Mouse (Mus musculus) liver, embryonic 14.5 days (tissue): ENCODE results near the gene Prph2. TPM values are rescaled to one million over a fixed set of nuclear protein-coding genes. Genes with fewer than 3 reads are reported as not detected.

Experiments
- ATAC-seq: fragments of 200-750 bp; cut with Nextera tagmentation; 2 replicates; pipeline ENCODE4 v1.8.0; 2017; ENCODE audit warnings: moderate number of reproducible peaks, mild to moderate bottlenecking, moderate library complexity; ENCODE audit not compliant: insufficient read depth
- DNase-seq, 3 experiments: peaks; one replicate each; pipeline ENCODE4 v3.0.0-alpha.2; 2012 to 2013; ENCODE audit warnings: low read depth in 3 of 3, low spot score in 3 of 3
- H3K27ac ChIP-seq: fragments of 300-500 bp; sonication (generic); 2 replicates; pipeline ENCODE4 v1.5.1; 2014; ENCODE audit warnings: moderate library complexity, mild to moderate bottlenecking, control low read depth, inconsistent platforms
- H3K27me3 ChIP-seq: fragments of 300-500 bp; sonication (generic); 2 replicates; pipeline ENCODE4 v1.6.1; 2014; ENCODE audit warnings: mild to moderate bottlenecking, low read length, moderate library complexity; ENCODE audit not compliant: control insufficient read depth, insufficient read depth
- H3K36me3 ChIP-seq: fragments of 300-500 bp; sonication (generic); replicated peaks from 2 replicates; pipeline ENCODE4 v1.6.1; 2014; ENCODE audit warnings: low read depth; ENCODE audit not compliant: control insufficient read depth, insufficient read depth
- H3K4me1 ChIP-seq, 2 experiments: fragments of 200-500 bp in 1 of 2; fragments of 300-500 bp in 1 of 2; sonication (generic) in 1 of 2; replicated peaks; 2 replicates each; pipeline ENCODE4 v1.6.1; 2012 to 2014; ENCODE audit warnings: antibody characterized with exemption in 1 of 2, inconsistent platforms in 1 of 2, low read length in 1 of 2; ENCODE audit not compliant: control insufficient read depth in 2 of 2, insufficient read depth in 2 of 2
- H3K4me2 ChIP-seq: fragments of 300-500 bp; sonication (generic); 2 replicates; pipeline ENCODE4 v1.6.1; 2014; ENCODE audit warnings: low read depth, mild to moderate bottlenecking, control low read depth, moderate library complexity
- H3K4me3 ChIP-seq, 2 experiments: fragments of 200-500 bp in 1 of 2; fragments of 300-500 bp in 1 of 2; sonication (generic) in 1 of 2; 2 replicates each; pipeline ENCODE4 v1.5.1; 2012 to 2014; ENCODE audit warnings: low read depth in 2 of 2, low read length in 2 of 2, mild to moderate bottlenecking in 2 of 2, control low read depth in 1 of 2, inconsistent platforms in 1 of 2, moderate library complexity in 1 of 2; ENCODE audit not compliant: insufficient read depth in 1 of 2
- H3K9ac ChIP-seq: fragments of 300-500 bp; sonication (generic); replicated peaks from 2 replicates; pipeline ENCODE4 v1.6.1; 2014; ENCODE audit warnings: mild to moderate bottlenecking, control low read depth, moderate library complexity
- H3K9me3 ChIP-seq: fragments of 300-500 bp; sonication (generic); 2 replicates; pipeline ENCODE4 v1.6.1; 2016; ENCODE audit warnings: low read length, mixed read lengths; ENCODE audit not compliant: control insufficient read depth
- CTCF ChIP-seq: IDR thresholded peaks from 2 replicates; pipeline ENCODE4 v1.5.1; 2016; ENCODE audit warnings: antibody characterized with exemption, low read depth, control low read depth
- EP300 ChIP-seq: IDR thresholded peaks from 2 replicates; pipeline ENCODE4 v1.6.1; 2016; ENCODE audit warnings: antibody characterized with exemption, low read depth
- WGBS: fragments of 180-500 bp; shearing (Covaris S2); extraction: QIAGEN DNeasy Blood & Tissue Kit; methylation state at CpG from one replicate; pipeline ENCODE4 v1.1.7; 2014; ENCODE audit not compliant: insufficient replicate concordance; 5-methylcytosine and 5-hydroxymethylcytosine counted together
- polyA plus RNA-seq, 2 experiments: library from polyadenylated mRNA; depleted of rRNA in 1 of 2; stranded (reverse) in 1 of 2; unstranded in 1 of 2; fragments of >200 nt; fragmentation: Nextera tagmentation in 1 of 2; extraction: Ambion mirVana in 1 of 2; gene quantifications; 2 replicates each; pipeline versions ENCODE4 v1.2.1 to v1.2.3; 2012 to 2014

Prph2 gene
- polyA plus RNA-seq, 2 experiments = not detected

DNA sequence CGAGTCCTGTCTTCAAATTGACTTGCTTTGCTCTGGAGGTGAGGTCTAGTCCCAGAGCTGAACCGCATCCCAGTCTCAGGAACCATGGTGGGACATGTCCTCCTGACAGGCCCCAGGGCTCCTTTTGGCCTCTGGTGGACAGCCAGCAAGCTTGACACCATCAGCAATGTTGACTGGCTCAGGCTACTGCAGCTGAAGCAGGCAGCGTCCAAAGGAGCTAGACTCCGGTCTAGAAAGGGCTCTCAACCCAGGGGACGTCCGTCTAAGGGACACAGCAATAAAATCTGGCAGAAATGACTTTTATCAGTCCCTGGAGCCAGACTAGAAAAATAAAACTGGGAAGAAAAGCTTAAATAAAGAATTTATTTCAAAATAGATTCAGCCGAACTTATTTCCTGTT, 19.6 kb downstream of the Prph2 start:
- Histone ChIP-seq H3K9ac (no peak overlapping the region), H3K4me1 (peaks cover 6 to 7% of the 10 kb centered on the region in 2 experiments; a peak in 2 of 4 replicates), H3K36me3 (peaks cover 32% of the 10 kb centered on the region), H3K27me3 (no peaks in the 10 kb centered on the region), H3K27ac (no peak overlapping the region), H3K4me2 (no peak overlapping the region), H3K9me3 (no peaks in the 10 kb centered on the region), H3K4me3 (no peak overlapping the region)
- 79% methylated on average over 7 of the region's 7 CpGs for WGBS
- TF ChIP-seq EP300 (no peak), CTCF (no peak)
- DNase-seq (no peak), ATAC-seq (no peak)

DNA sequence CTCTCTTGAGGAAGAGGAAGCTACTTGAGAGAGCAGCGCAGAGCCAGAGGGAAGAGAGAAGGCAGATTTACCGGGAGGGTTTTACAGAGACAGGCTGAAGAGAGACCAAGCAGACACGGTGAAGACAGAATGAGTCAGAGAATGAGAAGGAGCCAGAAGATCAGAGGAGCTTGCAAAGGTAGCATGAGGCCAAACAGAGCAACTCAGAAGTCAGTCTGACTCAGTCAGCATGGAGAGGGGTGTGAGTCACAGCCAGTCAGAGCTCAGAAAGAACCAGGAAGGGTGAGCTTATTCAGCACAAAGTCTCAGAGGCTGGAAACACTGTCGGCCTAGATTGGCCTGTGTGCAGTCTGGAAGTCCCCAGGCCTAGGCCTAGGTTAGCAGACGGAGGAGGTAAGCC, 22.7 kb downstream of the Prph2 start:
- TF ChIP-seq CTCF (no peak), EP300 (no peak)
- ATAC-seq (no peak), DNase-seq (no peak)
- H3K4me3 ChIP-seq = no peak overlapping the region
- H3K9me3 ChIP-seq = no peaks in the 10 kb centered on the region
- H3K36me3 ChIP-seq = peaks cover 51% of the 10 kb centered on the region
- WGBS = 87% methylated on average over 5 of the region's 5 CpGs
- no peak overlapping the region for H3K9ac ChIP-seq
- peaks cover 6 to 7% of the 10 kb centered on the region in 2 experiments; a peak in 2 of 4 replicates for H3K4me1 ChIP-seq
- H3K27ac ChIP-seq = no peak overlapping the region
- H3K4me2 ChIP-seq = no peak overlapping the region
- H3K27me3 ChIP-seq = no peaks in the 10 kb centered on the region

DNA sequence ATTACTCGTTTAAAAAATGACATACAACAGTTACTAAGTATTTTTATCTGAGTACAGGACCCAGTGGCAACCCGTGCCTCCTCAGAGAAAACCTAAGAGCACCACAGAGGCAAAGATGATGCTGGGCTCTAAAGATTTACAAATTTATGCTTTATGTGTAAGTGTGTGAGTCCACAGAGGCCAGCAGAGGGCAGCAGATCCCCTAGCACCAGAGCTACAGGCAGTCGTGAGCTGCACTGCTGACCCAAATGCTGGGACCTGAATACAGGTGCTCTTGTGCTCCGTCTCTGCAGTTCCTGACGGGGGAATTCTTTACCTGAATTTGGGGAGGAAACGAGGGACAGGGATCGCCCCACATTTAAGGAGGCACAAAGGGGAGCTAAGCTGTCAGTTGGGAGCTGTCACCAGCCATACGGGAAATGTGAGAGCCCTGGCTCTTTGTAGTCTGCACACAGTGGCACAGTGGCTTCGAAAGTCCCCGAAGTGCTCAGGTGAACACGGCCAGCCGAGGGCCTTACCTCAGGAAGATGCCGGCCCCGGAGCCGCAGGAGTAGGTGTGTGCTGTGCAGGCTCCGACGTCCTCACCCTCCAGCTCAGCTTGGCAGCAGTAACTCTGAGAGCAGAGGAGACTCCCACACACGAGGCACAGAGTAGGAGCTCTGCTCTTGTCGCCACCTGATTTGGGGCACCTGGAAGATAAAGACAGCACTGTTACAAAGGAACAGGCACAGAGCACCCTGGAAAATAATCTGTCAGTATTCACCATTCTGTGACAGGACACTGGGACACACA, 23.5 kb downstream of the Prph2 start:
- TF ChIP-seq CTCF (peak; percentile 88), EP300 (no peak)
- WGBS = 80% methylated on average over 19 of the region's 19 CpGs

DNA sequence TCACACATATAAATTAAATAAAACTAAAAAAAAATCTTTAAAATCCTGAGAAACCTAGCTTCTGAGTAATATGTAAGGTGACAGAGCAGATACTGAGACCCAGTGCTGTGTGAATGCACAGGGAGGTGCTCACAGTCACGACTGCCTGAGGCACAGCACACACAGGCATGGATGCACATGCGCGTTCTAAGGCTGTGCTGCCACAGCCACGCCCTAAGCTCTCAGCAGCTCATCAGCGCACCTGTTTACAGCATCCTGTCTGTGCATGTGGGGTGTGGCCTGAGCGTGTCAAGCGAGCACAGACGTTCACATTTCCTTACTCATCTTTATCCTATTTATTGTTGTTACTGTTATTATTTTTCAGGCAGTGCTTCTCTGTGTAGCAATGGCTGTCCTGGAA, 30.2 kb downstream of the Prph2 start:
- no peak overlapping the region for H3K4me3 ChIP-seq
- no peaks in the 10 kb centered on the region for H3K9me3 ChIP-seq
- H3K4me1 ChIP-seq = no peaks in the 10 kb centered on the region
- H3K27ac ChIP-seq = no peak overlapping the region
- no peak for DNase-seq
- no peak for ATAC-seq
- TF ChIP-seq EP300 (no peak), CTCF (no peak)
- no peak overlapping the region for H3K9ac ChIP-seq
- peaks cover 73% of the 10 kb centered on the region for H3K36me3 ChIP-seq
- no peaks in the 10 kb centered on the region for H3K27me3 ChIP-seq
- no peak overlapping the region for H3K4me2 ChIP-seq
- WGBS = 89% methylated on average over 8 of the region's 8 CpGs

More for the DNA sequence above, 23.5 kb downstream of the Prph2 start:
- Histone ChIP-seq H3K9me3 (no peaks in the 10 kb centered on the region), H3K27ac (no peak overlapping the region), H3K4me3 (no peak overlapping the region), H3K4me2 (no peak overlapping the region), H3K9ac (no peak overlapping the region), H3K27me3 (no peaks in the 10 kb centered on the region), H3K36me3 (peaks cover 59% of the 10 kb centered on the region), H3K4me1 (peaks cover 6 to 7% of the 10 kb centered on the region in 2 experiments; a peak in 2 of 4 replicates)
- DNase-seq (peak; percentile 13 to 35 (median 24)), ATAC-seq (no peak)

GRCm38 (mm10) chr17:46942421-46942820, 32.2 kb downstream of the Prph2 start:
- WGBS = 91% methylated on average over 9 of the region's 9 CpGs
- H3K4me1 ChIP-seq = no peaks in the 10 kb centered on the region

More at GRCm38 (mm10) chr17:46942421-46942820, 32.2 kb downstream of the Prph2 start:
- Histone ChIP-seq H3K4me2 (no peak overlapping the region), H3K27ac (no peak overlapping the region), H3K36me3 (peaks cover 75% of the 10 kb centered on the region), H3K4me3 (no peak overlapping the region), H3K27me3 (no peaks in the 10 kb centered on the region), H3K9ac (no peak overlapping the region), H3K9me3 (no peaks in the 10 kb centered on the region)
- ATAC-seq (no peak), DNase-seq (no peak)
- TF ChIP-seq CTCF (no peak), EP300 (no peak)
